Mouse (Mus musculus): ENCODE measurements around the gene Cnpy3.
"Not testable (repeated sequence)": the region's sequence is repeated elsewhere in the genome, so short reads cannot be mapped to it uniquely, and the experiment has no call there.

Gene Cnpy3

GRCm38 (mm10) chr17:46770546-46770945, 18.5 kb upstream of the Cnpy3 start:
- CTCF ChIA-PET = no interaction called here

GRCm38 (mm10) chr17:46767868-46768267, 15.9 kb upstream of the Cnpy3 start:
- CTCF ChIA-PET = no interaction called here

GRCm38 (mm10) chr17:46764916-46765315, 12.9 kb upstream of the Cnpy3 start:
- CTCF ChIA-PET = not testable (repeated sequence)

GRCm38 (mm10) chr17:46763544-46763943, 11.5 kb upstream of the Cnpy3 start, which contains the start of gene Ptcra:
Ptcra (minus strand) TSS chr17:46763712.
- CTCF ChIA-PET = no interaction called here

GRCm38 (mm10) chr17:46758753-46759152, 6.7 kb upstream of the Cnpy3 start:
- CTCF ChIA-PET = no interaction called here

GRCm38 (mm10) chr17:46751056-46751793, 789 bp downstream of the Cnpy3 start:
- CTCF ChIA-PET = interaction anchor here (0.6 to 0.9 kb wide), 2 partner anchors 31 to 114 kb away, joined by 3 to 6 read pairs; partner anchors contain the start of gene Rpl7l1

GRCm38 (mm10) chr17:46750580-46750979, 1.4 kb downstream of the Cnpy3 start:
- CTCF ChIA-PET = interaction anchor here (0.6 kb wide), 1 partner anchor 113 kb away, joined by 6 read pairs; no protein-coding TSS in a partner anchor

GRCm38 (mm10) chr17:46749282-46749681, 2.7 kb downstream of the Cnpy3 start:
- CTCF ChIA-PET = no interaction called here

GRCm38 (mm10) chr17:46747806-46748205, 4.2 kb downstream of the Cnpy3 start:
- CTCF ChIA-PET = interaction anchor here (0.5 kb wide), 1 partner anchor 143 kb away, joined by 5 read pairs; the partner anchor contains the start of gene Tbcc

GRCm38 (mm10) chr17:46747234-46747633, 4.8 kb downstream of the Cnpy3 start:
- CTCF ChIA-PET = interaction anchor here (0.5 kb wide), 1 partner anchor 143 kb away, joined by 5 read pairs; the partner anchor contains the start of gene Tbcc

GRCm38 (mm10) chr17:46745506-46745905, 6.5 kb downstream of the Cnpy3 start:
- CTCF ChIA-PET = no interaction called here

- CTCF ChIA-PET = interaction anchor here (1.2 kb wide), 1 partner anchor 10 kb away, joined by 4 read pairs; no protein-coding TSS in a partner anchor
These were observed 9.0 kb downstream of the Cnpy3 start for GRCm38 (mm10) chr17:46742986-46743385.

GRCm38 (mm10) chr17:46741305-46741704, 10.7 kb downstream of the Cnpy3 start:
- CTCF ChIA-PET = no interaction called here

GRCm38 (mm10) chr17:46736160-46736559, 15.9 kb downstream of the Cnpy3 start:
- CTCF ChIA-PET = no interaction called here

GRCm38 (mm10) chr17:46735287-46735686, 16.7 kb downstream of the Cnpy3 start:
- CTCF ChIA-PET = no interaction called here

- CTCF ChIA-PET = no interaction called here
These were observed 18.0 kb downstream of the Cnpy3 start for GRCm38 (mm10) chr17:46734055-46734454.

- CTCF ChIA-PET = interaction anchor here (0.7 kb wide), 1 partner anchor 80 kb away, joined by 3 read pairs; no protein-coding TSS in a partner anchor
These were observed 23.1 kb downstream of the Cnpy3 start, which contains the start of gene Gnmt for GRCm38 (mm10) chr17:46728904-46729318. Gnmt (minus strand) TSS chr17:46729168.

GRCm38 (mm10) chr17:46728496-46728895, 23.5 kb downstream of the Cnpy3 start:
- CTCF ChIA-PET = interaction anchor here (0.7 kb wide), 1 partner anchor 80 kb away, joined by 3 read pairs; no protein-coding TSS in a partner anchor

- CTCF ChIA-PET = interaction anchor here (0.6 kb wide), 1 partner anchor 1211 kb away, joined by 3 read pairs; no protein-coding TSS in a partner anchor
These were observed 24.0 kb downstream of the Cnpy3 start for GRCm38 (mm10) chr17:46728021-46728420.

- CTCF ChIA-PET = interaction anchor here (0.6 kb wide), 1 partner anchor 1210 kb away, joined by 3 read pairs; no protein-coding TSS in a partner anchor
These were observed 24.7 kb downstream of the Cnpy3 start for GRCm38 (mm10) chr17:46727271-46727670.

GRCm38 (mm10) chr17:46725731-46726645, 26.0 kb downstream of the Cnpy3 start:
- CTCF ChIA-PET = no interaction called here

- CTCF ChIA-PET = interaction anchor here (0.6 to 0.7 kb wide), 2 partner anchors 112 to 158 kb away, joined by 4 to 8 read pairs; no protein-coding TSS in a partner anchor
These were observed 26.7 kb downstream of the Cnpy3 start for GRCm38 (mm10) chr17:46725273-46725672.

All from spleen, embryonic (tissue).